Mouse (Mus musculus): ENCODE measurements around the gene Idua.

GRCm38 (mm10) chr5:108655891-108656650, 4.1 kb upstream of the Idua start:
- TF ChIP-seq JUND (IDR thresholded peaks at IDR 0.05; ENCODE audit: low read depth, low read length) (no peak), CTCF (IDR thresholded peaks at IDR 0.05 in 2 of 3, conservative IDR thresholded peaks at IDR 0.05 in 1 of 3; ENCODE audit: control insufficient read depth in 1 of 3, insufficient read depth in 1 of 3, low read depth in 2 of 3, low read length in 3 of 3, poor library complexity in 1 of 3, severe bottlenecking in 1 of 3) (no peak)

All from MEL (cell line).